Mouse (Mus musculus) adrenal gland, postnatal 10 days (tissue): ENCODE results near the gene Top2a. TPM values are rescaled to one million over a fixed set of nuclear protein-coding genes. Genes with fewer than 3 reads are reported as not detected.

Experiments
- DNase-seq: peaks from one replicate; pipeline ENCODE4 v3.0.0; 2021; ENCODE audit warnings: mixed read lengths
- total RNA-seq, 2 experiments: library from RNA; stranded (reverse); gene quantifications; 2 replicates each; pipeline ENCODE4 v1.2.3; 2021

Gene Top2a
- total RNA-seq, 2 experiments from 2014 or later: 54.0 to 73.1 TPM

GRCm38 (mm10) chr11:98964616-98965415 lies 59.2 kb downstream of the Top2a start:
- peak; percentile 84 for DNase-seq

DNA sequence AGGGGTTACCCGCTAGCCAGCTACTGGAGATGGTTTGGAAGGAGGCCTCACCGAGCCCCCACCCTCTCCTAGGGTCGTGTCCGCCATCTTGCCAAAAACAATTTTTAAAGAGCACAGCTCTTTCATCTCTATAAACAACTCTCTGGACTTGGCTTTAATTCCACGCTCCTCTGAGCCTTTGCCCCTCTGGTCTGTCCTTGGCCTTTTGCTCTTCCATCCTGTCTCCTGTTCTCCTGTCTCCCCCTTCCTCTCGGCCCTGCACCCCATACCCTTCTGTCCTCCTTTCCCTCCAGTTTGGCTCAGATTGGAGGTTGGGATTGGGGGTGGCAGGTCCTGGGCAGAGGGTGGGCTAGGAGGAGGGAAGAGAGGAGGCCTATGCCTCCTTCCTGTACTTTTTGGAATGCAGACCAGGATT lies 59.8 kb downstream of the Top2a start:
- peak; percentile 25 for DNase-seq

GRCm38 (mm10) chr11:98963191-98964021 lies 60.6 kb downstream of the Top2a start:
- peak; percentile 88 for DNase-seq

- DNase-seq: peak; percentile 25
Observed at GRCm38 (mm10) chr11:98962421-98963095, 61.4 kb downstream of the Top2a start.

DNA sequence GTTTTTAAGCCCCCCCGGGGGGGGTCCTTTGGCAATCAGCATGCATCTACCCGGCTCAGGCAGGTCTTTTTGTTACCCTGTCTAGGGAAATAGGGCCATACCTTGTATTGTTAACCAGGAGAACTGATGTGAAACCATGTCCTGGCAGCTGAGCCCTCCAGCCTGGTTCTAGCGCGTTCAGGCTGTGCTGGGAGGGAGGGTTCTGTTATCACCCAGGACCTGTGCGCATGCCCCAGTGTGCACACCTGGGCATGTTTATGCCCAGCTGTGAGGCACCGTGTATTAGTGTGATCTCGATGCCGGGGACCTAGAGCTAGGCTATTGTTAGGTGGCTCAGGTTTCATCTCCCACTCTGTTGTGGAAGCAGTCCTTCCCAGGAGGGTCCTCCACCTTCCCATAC lies 62.2 kb downstream of the Top2a start:
- DNase-seq: peak; percentile 13

- peak; percentile 74 for DNase-seq
Observed at GRCm38 (mm10) chr11:98961051-98961592, 62.9 kb downstream of the Top2a start.

DNA sequence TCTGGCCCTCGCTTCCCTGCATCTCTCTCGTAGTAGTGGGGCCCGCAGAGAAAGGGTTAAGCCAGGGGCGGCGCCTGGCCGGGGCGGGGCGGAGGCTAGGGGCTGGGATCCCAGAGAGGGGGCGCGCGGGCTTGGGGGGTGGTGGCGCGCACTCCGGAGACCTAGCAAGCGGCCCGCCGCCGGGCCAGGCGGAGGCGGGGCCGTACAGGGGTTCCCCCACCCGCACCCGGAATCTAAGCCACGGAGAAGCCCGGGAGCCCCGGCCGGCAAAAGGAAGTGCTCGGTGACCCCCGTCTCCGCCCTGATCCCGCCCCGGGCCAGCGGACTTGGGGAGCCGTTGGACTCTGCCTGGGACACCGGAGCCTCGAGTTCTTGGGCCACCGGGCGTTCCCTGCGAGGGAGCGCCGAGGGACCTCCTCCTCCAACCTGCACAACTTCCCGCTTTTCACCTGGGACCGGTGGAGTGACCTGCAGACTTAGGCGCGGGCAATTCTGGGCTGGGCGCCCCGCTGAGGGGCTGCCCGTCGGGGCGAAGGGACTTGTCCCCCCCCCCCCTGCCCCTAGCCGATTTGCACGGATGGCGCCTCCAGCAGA lies 63.6 kb downstream of the Top2a start:
- DNase-seq: peak; percentile 90

DNA sequence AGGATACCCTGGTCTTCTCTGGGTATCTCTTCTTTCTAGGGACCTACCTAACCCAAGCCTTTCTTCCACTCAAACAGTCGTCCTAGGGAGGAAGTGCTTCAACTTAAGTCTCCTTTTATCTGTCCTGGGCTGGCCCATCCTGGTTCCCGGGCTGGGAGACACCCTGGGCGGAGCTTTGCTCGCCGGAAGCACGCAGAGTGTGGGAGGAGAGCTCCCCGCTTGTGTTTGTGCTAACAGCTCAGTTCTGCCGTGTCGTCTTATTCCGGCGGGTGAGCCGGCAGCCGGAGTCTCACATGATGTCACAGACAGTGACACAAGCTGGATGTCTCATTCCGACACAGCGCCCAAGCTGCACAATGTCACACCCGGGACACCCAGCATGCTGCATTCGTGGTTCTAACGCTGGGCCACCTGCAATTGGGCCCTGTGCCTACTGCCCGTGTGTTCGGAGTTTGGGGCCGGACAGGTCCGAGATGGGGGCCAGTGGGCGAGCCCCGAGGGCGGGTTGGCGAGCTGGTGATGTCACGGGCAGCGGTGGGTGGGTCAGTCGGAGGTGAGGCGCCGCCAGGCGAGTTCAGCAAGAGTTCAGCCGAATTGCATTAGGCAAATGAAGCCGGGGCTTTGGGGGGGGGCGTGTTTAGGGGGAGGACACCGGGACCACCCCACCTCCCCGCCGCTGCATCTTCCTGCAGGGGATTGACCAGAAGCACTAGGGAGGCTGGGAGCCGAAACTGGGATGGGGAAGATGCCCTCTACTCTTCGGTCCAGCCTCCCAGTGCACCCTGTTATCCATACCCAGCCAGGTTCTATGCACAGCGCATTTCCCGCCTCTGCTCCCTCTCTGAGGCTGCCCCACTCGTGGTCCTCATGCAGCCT lies 64.3 kb downstream of the Top2a start:
- peak; percentile 90 for DNase-seq

GRCm38 (mm10) chr11:98956340-98956739 lies 67.6 kb downstream of the Top2a start:
- no peak for DNase-seq

GRCm38 (mm10) chr11:98955707-98956235 lies 68.2 kb downstream of the Top2a start:
- peak; percentile 54 for DNase-seq

- peak; percentile 52 for DNase-seq
Observed at GRCm38 (mm10) chr11:98954801-98955706, 68.9 kb downstream of the Top2a start.

DNA sequence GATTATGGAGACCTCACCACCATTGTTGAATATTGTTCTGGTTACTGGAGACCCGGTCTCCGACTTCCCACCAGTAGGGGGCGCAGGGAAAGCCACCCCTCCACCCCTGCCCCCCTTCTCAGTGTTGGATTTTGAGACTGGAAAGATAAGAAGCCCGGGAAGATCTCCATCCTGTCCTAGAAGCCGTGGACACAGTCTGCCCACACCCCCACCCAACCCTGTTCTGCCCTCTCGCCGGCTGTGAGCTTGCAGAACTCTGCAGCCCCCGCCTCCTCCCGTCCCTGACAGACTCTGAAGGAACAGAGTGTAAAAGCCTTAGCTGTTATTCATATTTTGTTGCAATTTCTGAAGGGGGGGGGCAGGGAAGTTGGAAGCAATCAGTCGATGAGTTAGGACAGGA lies 69.6 kb downstream of the Top2a start:
- peak; percentile 88 for DNase-seq

- no peak for DNase-seq
Observed at GRCm38 (mm10) chr11:98953835-98954320, 70.1 kb downstream of the Top2a start.

- DNase-seq: no peak
Observed at GRCm38 (mm10) chr11:98953361-98953760, 70.6 kb downstream of the Top2a start.

DNA sequence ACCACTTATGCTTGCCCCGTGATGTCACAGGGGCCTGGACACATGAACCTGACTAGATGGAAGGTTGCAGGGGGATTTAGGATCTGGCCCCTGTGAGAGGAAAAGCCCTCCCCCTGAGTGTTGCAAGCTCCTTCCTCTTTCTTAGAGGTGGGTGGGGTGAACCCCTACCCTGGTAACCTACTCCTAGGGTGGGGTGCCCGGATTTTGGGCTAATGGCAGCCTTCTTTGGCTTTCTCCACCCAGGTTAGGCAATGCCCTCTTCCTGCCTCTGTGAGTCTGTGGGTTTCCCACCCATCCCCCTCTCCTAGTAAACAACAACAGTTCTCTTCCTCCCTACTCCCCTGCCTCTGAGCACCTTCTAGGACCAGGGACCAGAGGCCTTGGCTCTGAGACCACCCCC lies 71.3 kb downstream of the Top2a start:
- DNase-seq: no peak

- no peak for DNase-seq
Observed at GRCm38 (mm10) chr11:98952111-98952510, 71.9 kb downstream of the Top2a start.

DNA sequence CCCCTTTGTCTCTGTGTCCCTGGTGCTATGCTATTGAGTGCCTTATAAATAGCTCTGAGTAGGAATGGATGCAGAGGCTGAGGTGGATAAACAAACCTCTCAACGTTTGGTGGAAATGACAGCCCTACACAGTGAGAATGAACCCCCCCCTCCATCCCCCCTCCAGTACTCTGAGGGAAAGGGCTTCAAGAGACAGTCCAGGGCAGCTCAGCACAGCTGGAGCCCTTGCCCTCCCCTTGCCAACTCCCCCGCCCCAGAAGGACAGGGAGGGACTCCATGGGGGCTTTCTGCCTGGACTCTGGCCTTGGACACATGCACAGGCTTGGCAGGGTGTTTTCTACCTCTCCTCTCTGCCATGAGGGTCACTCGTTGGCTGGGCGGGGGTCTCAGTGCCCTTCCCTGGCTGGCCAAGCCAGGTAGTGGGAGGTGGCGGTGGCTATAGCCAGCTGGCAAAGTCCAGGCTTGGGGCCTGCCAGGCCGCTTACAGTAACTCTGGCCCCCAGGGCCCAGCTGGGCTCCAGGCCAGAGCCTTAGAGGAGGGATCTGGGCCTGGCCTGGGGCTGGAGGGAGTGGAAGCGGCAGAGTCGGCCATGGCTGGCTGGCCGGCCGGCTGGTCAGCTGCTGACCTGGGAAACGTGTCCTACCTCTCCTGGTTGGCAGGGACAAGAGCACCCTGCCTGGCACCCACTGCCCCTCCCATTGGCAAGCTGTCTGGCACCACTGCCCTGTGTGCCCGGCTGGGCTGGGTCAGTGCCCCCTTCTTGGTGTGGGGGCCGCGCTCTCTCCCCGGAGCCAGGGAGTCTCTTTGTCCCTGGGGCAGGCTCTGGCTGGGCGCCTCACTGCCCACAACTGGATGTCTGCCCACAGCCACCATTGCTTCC lies 72.7 kb downstream of the Top2a start:
- peak; percentile 94 for DNase-seq

GRCm38 (mm10) chr11:98950484-98950883 lies 73.5 kb downstream of the Top2a start:
- no peak for DNase-seq
